Mouse (Mus musculus) heart, adult 8-10 months (tissue): ENCODE measurements around the gene Zdhhc8. TPM values are rescaled to one million over a fixed set of nuclear protein-coding genes. Genes with fewer than 3 reads are reported as not detected.
"Not testable (repeated sequence)": the region's sequence is repeated elsewhere in the genome, so short reads cannot be mapped to it uniquely, and the experiment has no call there.

Experiments used
- DNase-seq: peaks from one replicate; pipeline ENCODE4 v3.0.0; 2022; ENCODE audit warnings: low spot score
- microRNA-seq: library from miRNA; unstranded; fragments of <30 nt; microRNA quantifications from one replicate; pipeline ENCODE4 v1.2.0, GENCODE M21; 2022
- total RNA-seq, 4 experiments: library from RNA; stranded (reverse); gene quantifications; 2 replicates each; pipeline ENCODE4 v1.2.4; 2022

Gene Zdhhc8
- total RNA-seq, 4 experiments from 2014 or later, result 19.5 to 24.0 (median 20.8) TPM

DNA sequence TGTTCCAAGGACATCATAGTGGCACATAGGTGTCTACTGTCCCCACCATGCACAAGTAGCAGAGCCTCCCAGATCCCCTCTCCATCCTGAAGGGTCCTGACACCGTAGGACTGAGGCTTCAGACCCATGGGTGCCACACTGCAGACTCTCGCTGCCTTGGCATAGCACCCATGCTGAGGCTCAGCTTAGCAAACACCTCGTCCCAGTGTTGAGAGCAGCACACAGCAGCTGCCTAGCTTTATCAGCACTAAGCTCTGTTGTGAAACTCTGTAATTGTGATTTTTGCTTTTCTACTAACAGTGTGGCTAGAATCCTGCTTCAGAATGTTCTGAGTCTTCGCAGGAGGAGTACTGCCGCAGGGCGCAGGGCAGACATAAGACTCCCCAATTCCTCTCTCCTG is 37.1 kb downstream of the Zdhhc8 start:
- no peak for DNase-seq

GRCm38 (mm10) chr16:18195561-18195960 is 39.4 kb downstream of the Zdhhc8 start:
- not testable (repeated sequence) for DNase-seq

DNA sequence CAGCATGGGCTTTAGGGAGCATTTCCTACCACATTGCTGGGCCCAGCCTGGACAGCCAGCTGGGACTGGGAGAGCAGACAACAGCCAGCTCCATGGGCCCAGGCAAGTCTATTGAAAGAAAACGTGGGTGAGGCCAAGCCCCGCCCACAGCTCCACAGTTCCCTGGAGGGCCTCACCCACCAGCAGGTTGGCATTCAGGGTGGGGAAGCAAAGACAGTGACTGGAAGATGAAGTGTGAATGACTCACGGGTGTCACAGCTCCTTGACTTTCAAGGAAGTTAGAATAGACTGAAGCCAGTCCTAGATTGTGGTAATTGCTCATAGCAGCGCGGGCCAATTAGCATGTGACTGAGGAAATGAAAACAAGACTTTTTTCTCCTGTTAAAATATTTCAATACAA is 39.9 kb downstream of the Zdhhc8 start:
- no peak for DNase-seq

- DNase-seq, result no peak
Measured at GRCm38 (mm10) chr16:18194208-18194985, 40.5 kb downstream of the Zdhhc8 start.

DNA sequence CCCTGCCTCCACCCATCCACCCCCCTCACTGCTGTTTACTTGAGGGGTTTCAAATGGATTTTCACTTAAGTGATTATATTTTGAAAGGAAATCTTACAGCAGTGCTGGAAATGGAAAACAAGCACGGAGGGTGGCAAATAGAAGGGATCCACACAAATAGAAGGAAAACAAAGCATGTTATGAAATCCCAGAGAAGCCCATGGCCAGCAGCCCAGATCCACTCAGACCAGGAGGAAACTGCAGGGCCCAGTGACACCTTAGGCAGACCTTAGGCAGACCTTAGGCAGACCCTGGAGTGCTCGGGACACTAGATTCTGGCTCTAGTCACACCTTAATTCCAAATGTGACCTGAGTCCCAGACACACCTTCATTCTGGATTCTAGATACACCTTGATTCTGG is 43.9 kb downstream of the Zdhhc8 start:
- DNase-seq, result no peak

DNA sequence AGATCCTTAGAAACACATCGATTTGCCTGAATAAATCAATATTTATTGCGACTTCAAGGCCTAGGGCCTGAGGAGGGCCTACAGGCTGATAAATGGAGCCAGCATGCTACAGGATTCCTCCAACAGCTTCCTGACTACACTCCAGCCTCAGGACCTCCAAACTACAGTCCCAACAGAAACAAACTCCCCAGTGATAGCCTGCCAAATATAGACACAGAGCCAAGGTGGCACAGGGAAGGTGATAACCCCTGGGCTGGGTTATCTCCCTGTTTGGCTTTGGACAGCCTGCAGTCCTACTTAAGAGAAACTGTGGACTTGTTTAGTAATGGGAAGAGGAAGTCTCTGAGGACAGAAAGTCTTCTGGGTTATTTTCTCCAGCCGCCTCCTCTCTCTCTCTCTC is 47.7 kb downstream of the Zdhhc8 start:
- DNase-seq, result no peak

DNA sequence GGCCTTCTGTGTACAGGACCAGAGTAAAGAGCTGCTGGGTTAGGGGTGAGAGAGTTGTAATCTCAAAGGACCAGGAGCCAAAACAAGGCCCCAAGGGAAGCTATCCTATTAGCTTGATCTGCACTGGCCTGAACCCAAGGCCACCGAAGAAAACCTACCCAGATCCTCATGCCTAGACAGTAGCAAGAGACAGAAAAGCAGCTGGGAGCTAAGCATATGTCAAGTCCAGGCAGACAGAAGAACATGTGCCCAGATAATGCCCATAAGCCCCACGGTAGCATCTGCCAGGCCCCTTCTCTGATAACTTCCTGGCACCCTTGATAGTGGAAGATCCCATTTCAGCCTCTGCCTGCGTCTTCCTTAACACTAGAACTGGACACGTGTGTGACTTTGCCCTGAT is 48.1 kb downstream of the Zdhhc8 start:
- DNase-seq, result no peak

- no peak for DNase-seq
Measured at GRCm38 (mm10) chr16:18185715-18186449, 49.1 kb downstream of the Zdhhc8 start.

- no peak for DNase-seq
Measured at GRCm38 (mm10) chr16:18182766-18183165, 52.2 kb downstream of the Zdhhc8 start.

GRCm38 (mm10) chr16:18181398-18181797 is 53.5 kb downstream of the Zdhhc8 start:
- DNase-seq, result no peak

GRCm38 (mm10) chr16:18179591-18179990 is 55.3 kb downstream of the Zdhhc8 start:
- DNase-seq, result no peak

DNA sequence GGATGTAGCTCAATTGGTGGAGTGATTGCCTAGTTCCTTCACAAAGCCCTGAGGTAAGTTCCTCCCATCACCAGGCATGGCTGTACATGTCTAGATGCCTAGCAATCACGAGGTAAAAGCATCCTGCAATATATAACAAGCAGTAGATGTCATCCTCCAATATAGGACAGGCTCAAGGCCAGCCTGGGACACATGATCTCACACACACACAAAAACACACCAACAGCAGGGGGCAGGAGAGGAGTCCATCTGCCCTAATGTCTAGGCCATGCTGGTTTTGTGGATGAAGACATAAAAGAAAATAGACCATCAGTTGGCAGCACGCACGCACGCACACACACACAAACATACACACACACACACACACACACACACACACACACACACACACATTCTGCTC is 58.2 kb downstream of the Zdhhc8 start:
- DNase-seq, result no peak

- DNase-seq, result no peak
Measured at GRCm38 (mm10) chr16:18175817-18176541, 59.0 kb downstream of the Zdhhc8 start.

GRCm38 (mm10) chr16:18173788-18174187 is 61.1 kb downstream of the Zdhhc8 start:
- DNase-seq, result no peak

- no peak for DNase-seq
Measured at GRCm38 (mm10) chr16:18173231-18173630, 61.7 kb downstream of the Zdhhc8 start.

GRCm38 (mm10) chr16:18172266-18172855 is 62.6 kb downstream of the Zdhhc8 start:
- DNase-seq, result peak; percentile 65

Small RNA genes within 50 kb of the gene (microRNA-seq; reads per million reads assigned to microRNA genes)
- gene Gm24572 (not detected), gene Mir1306 (197 reads per million, percentile 67 among the genes with 10 or more reads in this experiment)

Other genes with a start within 250 kb of the Zdhhc8 start
- 10 to 100 TPM; 40.3 to 52.7 (median 40.4) TPM for gene Dgcr6, start 182.3 kb downstream of the Zdhhc8 start, total RNA-seq
- 10 to 100 TPM; 12.9 to 36.7 (median 16.9) TPM for gene Prodh, start 144.9 kb downstream of the Zdhhc8 start, total RNA-seq
- gene Rtn4r, start 107.5 kb downstream of the Zdhhc8 start, total RNA-seq, result 1 to 10 TPM; 2.8 to 4.7 (median 3.8) TPM
- gene Ccdc188, start 17.3 kb downstream of the Zdhhc8 start, total RNA-seq, result not detected
- gene Trmt2a, start 13.5 kb upstream of the Zdhhc8 start, total RNA-seq, result 10 to 100 TPM; 15.8 to 19.5 (median 17.7) TPM
- 10 to 100 TPM; 30.5 to 40.3 (median 34.7) TPM for gene Ranbp1, start 13.6 kb upstream of the Zdhhc8 start, total RNA-seq
- gene Gm49776, start 23.2 kb upstream of the Zdhhc8 start, total RNA-seq, result not detected
- 10 to 100 TPM; 10.8 to 15.7 (median 12.7) TPM for gene Dgcr8, start 54.1 kb upstream of the Zdhhc8 start, total RNA-seq
- 100 to 1,000 TPM; 184 to 210 (median 190) TPM for gene Tango2, start 113.0 kb upstream of the Zdhhc8 start, total RNA-seq
- 10 to 100 TPM; 12.6 to 20.0 (median 16.2) TPM for gene Arvcf, start 113.0 kb upstream of the Zdhhc8 start, total RNA-seq
- 10 to 100 TPM; 37.0 to 49.9 (median 42.1) TPM for gene Txnrd2, start 191.2 kb upstream of the Zdhhc8 start, total RNA-seq
- gene Comt, start 191.7 kb upstream of the Zdhhc8 start, total RNA-seq, result 100 to 1,000 TPM; 146 to 174 (median 157) TPM